Mouse (Mus musculus): ENCODE measurements at regions not wholly inside any gene's neighbourhood (a gene's known extent, or its start where the extent isn't known, plus 50 kb on each side); places are given as distances from the start of the nearest gene placed in this dataset.
"Not testable (repeated sequence)": the region's sequence is repeated elsewhere in the genome, so short reads cannot be mapped to it uniquely, and the experiment has no call there.

DNA sequence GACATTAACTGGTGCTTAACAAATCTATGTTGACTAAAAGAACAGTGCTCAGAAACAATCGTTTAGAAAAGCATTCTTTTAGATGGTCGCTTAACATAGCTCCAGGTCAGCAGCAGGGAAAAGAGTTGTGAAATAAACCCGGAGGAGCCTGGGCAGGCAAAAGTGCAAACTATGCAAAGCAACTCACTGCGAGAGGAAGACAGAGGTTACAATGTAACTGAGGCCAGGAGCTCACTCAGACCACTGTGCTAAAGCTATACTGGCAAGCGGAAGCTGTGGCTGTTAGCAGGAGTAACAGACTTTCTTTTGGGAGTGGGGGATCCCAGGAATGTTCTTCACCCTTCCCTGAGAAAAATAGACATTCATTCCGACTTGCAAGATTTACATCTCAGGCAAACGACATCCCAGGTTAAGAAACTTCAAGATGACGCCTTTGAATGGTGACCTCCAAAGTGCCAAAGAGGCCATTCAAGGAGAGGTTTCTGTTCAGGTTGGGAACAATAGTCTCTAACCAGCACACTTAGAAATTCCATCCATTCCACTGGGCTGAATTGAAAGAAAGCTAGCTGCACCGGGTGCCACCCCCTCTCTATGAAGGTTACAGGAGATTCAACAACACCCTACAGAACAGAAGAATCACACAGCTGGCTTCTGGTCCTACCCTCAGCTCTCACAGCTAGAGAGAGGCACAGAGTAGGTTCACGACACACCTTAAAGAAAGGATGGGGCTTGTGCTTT is 94.7 kb upstream of the Adgrl2 start:
- Histone ChIP-seq H3K4me3 (no peak overlapping the region), H3K27ac (no peak overlapping the region)

DNA sequence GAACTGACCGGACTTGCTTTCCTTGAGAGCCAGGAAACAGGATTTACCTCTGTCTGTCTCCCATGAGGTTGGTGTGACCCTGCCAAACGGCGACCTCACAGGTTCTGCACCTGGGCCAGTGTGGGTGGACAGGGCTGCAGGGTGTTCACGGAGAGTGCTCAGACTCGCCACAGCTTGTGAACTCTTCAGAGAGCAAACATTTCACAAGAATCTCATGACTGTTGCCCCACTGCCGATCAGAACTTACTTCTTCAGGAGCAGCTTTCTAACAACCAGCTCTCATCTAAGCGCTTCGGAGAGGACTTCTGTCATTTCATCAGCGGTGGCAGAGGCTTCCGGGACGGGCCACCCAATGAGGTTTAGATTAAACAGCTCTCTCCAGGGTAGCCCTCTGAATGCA is 93.0 kb upstream of the Adgrl2 start:
- Histone ChIP-seq H3K4me1 (peaks cover 5% of the 10 kb centered on the region), H3K9me3 (replicated peaks) (no peaks in the 10 kb centered on the region), H3K4me3 (no peak overlapping the region), H3K36me3 (no peaks in the 10 kb centered on the region), H3K27me3 (peaks cover 13% of the 10 kb centered on the region; the same call in 1 of the 2 replicates), H3K9ac (no peak overlapping the region; the same call in 1 of the 2 replicates), H3K27ac (no peak overlapping the region), H3K4me2 (replicated peaks) (no peak overlapping the region)
- WGBS: 63% methylated on average over 11 of the region's 11 CpGs
- ATAC-seq (ENCODE audit: low FRiP score): no peak

More for the DNA sequence above, 94.7 kb upstream of the Adgrl2 start:
- WGBS: 42% methylated on average over 10 of the region's 10 CpGs
- H3K4me2 ChIP-seq (replicated peaks): no peak overlapping the region
- no peaks in the 10 kb centered on the region for H3K36me3 ChIP-seq
- ATAC-seq (ENCODE audit: low FRiP score): no peak
- H3K9ac ChIP-seq: no peak overlapping the region
- H3K9me3 ChIP-seq (replicated peaks): no peaks in the 10 kb centered on the region
- peaks cover 13% of the 10 kb centered on the region; the same call in 1 of the 2 replicates for H3K27me3 ChIP-seq
- peaks cover 14% of the 10 kb centered on the region for H3K4me1 ChIP-seq

- Histone ChIP-seq H3K4me1 (peaks cover 8% of the 10 kb centered on the region), H3K4me3 (no peak overlapping the region), H3K9me3 (replicated peaks) (no peaks in the 10 kb centered on the region), H3K4me2 (replicated peaks) (no peak overlapping the region), H3K36me3 (no peaks in the 10 kb centered on the region), H3K27me3 (peaks cover 4% of the 10 kb centered on the region; the same call in 1 of the 2 replicates), H3K9ac (no peak overlapping the region), H3K27ac (no peak overlapping the region)
- ATAC-seq (ENCODE audit: low FRiP score): no peak
- 60% methylated on average over 4 of the region's 4 CpGs for WGBS
These were observed 88.5 kb upstream of the Adgrl2 start for GRCm38 (mm10) chr3:149078881-149079280.

GRCm38 (mm10) chr3:149076928-149077551 is 86.7 kb upstream of the Adgrl2 start:
- Histone ChIP-seq H3K36me3 (no peaks in the 10 kb centered on the region), H3K27me3 (no peaks in the 10 kb centered on the region; the same call in 1 of the 2 replicates), H3K27ac (no peak overlapping the region), H3K9ac (no peak overlapping the region), H3K4me2 (replicated peaks) (no peak overlapping the region), H3K4me1 (peaks cover 8% of the 10 kb centered on the region), H3K4me3 (no peak overlapping the region), H3K9me3 (replicated peaks) (no peaks in the 10 kb centered on the region)
- 78% methylated on average over 21 of the region's 21 CpGs for WGBS
- no peak for ATAC-seq (ENCODE audit: low FRiP score)

- ATAC-seq (ENCODE audit: low FRiP score): peak; percentile 84
- no peak overlapping the region for H3K4me2 ChIP-seq (replicated peaks)
- H3K4me1 ChIP-seq: peaks cover 8% of the 10 kb centered on the region
- H3K9ac ChIP-seq: no peak overlapping the region
- no peaks in the 10 kb centered on the region; the same call in 1 of the 2 replicates for H3K27me3 ChIP-seq
- WGBS: 62% methylated on average over 5 of the region's 5 CpGs
- H3K4me3 ChIP-seq: no peak overlapping the region
- H3K36me3 ChIP-seq: no peaks in the 10 kb centered on the region
- H3K27ac ChIP-seq: no peak overlapping the region
- H3K9me3 ChIP-seq (replicated peaks): no peaks in the 10 kb centered on the region
These were observed 85.1 kb upstream of the Adgrl2 start for GRCm38 (mm10) chr3:149075488-149075851.

GRCm38 (mm10) chr3:149074658-149075487 is 84.5 kb upstream of the Adgrl2 start:
- Histone ChIP-seq H3K27ac (no peak overlapping the region), H3K9me3 (replicated peaks) (no peaks in the 10 kb centered on the region), H3K4me1 (peaks cover 8% of the 10 kb centered on the region), H3K4me2 (replicated peaks) (no peak overlapping the region; the same call in 1 of the 2 replicates), H3K4me3 (no peak overlapping the region), H3K9ac (no peak overlapping the region), H3K36me3 (no peaks in the 10 kb centered on the region), H3K27me3 (no peaks in the 10 kb centered on the region; the same call in 1 of the 2 replicates)
- ATAC-seq (ENCODE audit: low FRiP score): peak; percentile 74
- WGBS: 67% methylated on average over 27 of the region's 27 CpGs

DNA sequence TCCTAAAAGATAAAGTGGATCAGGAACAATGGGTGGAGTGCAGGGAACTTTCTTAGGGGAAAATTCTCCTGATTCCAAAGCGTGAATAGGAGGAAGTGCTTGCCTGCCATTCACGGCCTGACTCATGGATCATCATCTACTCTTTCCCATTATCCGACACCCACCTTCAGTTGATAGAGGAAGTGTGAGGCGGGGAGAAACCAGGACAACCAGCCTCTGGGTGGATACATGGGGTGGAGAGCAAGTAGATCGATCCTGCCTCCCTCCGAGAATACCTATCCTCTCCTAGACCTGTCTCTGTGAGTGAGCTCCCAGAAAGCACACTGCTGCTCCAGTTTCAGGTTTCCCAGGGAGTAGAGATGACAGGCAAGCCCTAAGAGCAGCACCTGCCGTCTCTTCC is 79.8 kb upstream of the Adgrl2 start:
- ATAC-seq (ENCODE audit: low FRiP score): no peak
- H3K4me3 ChIP-seq: no peak overlapping the region
- no peak overlapping the region for H3K27ac ChIP-seq
- H3K36me3 ChIP-seq: no peaks in the 10 kb centered on the region
- no peaks in the 10 kb centered on the region for H3K27me3 ChIP-seq
- no peak overlapping the region for H3K9ac ChIP-seq
- WGBS: 59% methylated on average over 7 of the region's 7 CpGs
- no peak overlapping the region for H3K4me2 ChIP-seq (replicated peaks)
- H3K9me3 ChIP-seq (replicated peaks): no peaks in the 10 kb centered on the region
- peaks cover 11% of the 10 kb centered on the region for H3K4me1 ChIP-seq

- H3K4me3 ChIP-seq: no peak overlapping the region
- H3K36me3 ChIP-seq: no peaks in the 10 kb centered on the region
- H3K27ac ChIP-seq: 0 out of 2 replicates have a peak overlapping the region, but pooled peaks have one; percentile 23
- peaks cover 4% of the 10 kb centered on the region; the same call in 1 of the 2 replicates for H3K4me1 ChIP-seq
- no peaks in the 10 kb centered on the region for H3K9me3 ChIP-seq (replicated peaks)
- H3K9ac ChIP-seq: no peak overlapping the region
- no peaks in the 10 kb centered on the region for H3K27me3 ChIP-seq
- H3K4me2 ChIP-seq (replicated peaks): no peak overlapping the region
- ATAC-seq (ENCODE audit: low FRiP score): no peak
- 78% methylated on average over 9 of the region's 9 CpGs for WGBS
These were observed 79.1 kb upstream of the Adgrl2 start for GRCm38 (mm10) chr3:149069436-149069835.

- Histone ChIP-seq H3K9me3 (replicated peaks) (no peaks in the 10 kb centered on the region), H3K27me3 (no peaks in the 10 kb centered on the region), H3K4me2 (replicated peaks) (no peak overlapping the region; the same call in 1 of the 2 replicates), H3K9ac (no peak overlapping the region), H3K36me3 (no peaks in the 10 kb centered on the region), H3K27ac (no peak overlapping the region), H3K4me3 (no peak overlapping the region), H3K4me1 (peaks cover 3% of the 10 kb centered on the region; the same call in 1 of the 2 replicates)
- no peak for ATAC-seq (ENCODE audit: low FRiP score)
- WGBS: 65% methylated on average over 7 of the region's 7 CpGs
These were observed 78.5 kb upstream of the Adgrl2 start for GRCm38 (mm10) chr3:149068821-149069220.

DNA sequence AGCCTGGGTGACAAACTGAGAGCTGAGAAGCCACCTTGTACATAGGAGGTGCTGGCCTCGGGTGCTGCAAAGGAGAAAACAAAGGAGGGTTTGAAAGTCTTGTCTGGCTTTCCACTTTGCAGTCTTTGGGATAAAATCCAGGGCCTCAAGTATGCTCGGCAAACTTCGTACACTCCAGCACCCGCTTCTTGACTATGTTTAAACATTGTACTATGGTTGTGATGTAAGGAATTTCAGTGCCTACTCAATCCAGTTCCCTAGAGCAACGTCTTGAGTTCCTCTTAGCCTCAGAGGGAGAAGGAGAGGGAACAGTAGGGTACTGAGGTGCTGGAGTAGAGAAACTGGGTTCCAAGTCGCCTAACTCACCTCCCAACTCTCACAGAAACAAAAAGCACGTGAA is 77.4 kb upstream of the Adgrl2 start:
- Histone ChIP-seq H3K27ac (no peak overlapping the region), H3K27me3 (no peaks in the 10 kb centered on the region), H3K4me3 (no peak overlapping the region), H3K36me3 (no peaks in the 10 kb centered on the region), H3K9ac (no peak overlapping the region), H3K4me1 (peaks cover 3% of the 10 kb centered on the region; the same call in 1 of the 2 replicates), H3K4me2 (replicated peaks) (no peak overlapping the region), H3K9me3 (replicated peaks) (no peaks in the 10 kb centered on the region)
- no peak for ATAC-seq (ENCODE audit: low FRiP score)
- 83% methylated on average over 7 of the region's 7 CpGs for WGBS

GRCm38 (mm10) chr3:149055077-149055476 is 64.7 kb upstream of the Adgrl2 start:
- Histone ChIP-seq H3K4me1 (no peaks in the 10 kb centered on the region), H3K9ac (no peak overlapping the region), H3K27me3 (no peaks in the 10 kb centered on the region), H3K4me2 (replicated peaks) (no peak overlapping the region), H3K4me3 (no peak overlapping the region), H3K27ac (no peak overlapping the region), H3K9me3 (replicated peaks) (no peaks in the 10 kb centered on the region), H3K36me3 (no peaks in the 10 kb centered on the region)
- ATAC-seq (ENCODE audit: low FRiP score): no peak
- 74% methylated on average over 12 of the region's 12 CpGs for WGBS

DNA sequence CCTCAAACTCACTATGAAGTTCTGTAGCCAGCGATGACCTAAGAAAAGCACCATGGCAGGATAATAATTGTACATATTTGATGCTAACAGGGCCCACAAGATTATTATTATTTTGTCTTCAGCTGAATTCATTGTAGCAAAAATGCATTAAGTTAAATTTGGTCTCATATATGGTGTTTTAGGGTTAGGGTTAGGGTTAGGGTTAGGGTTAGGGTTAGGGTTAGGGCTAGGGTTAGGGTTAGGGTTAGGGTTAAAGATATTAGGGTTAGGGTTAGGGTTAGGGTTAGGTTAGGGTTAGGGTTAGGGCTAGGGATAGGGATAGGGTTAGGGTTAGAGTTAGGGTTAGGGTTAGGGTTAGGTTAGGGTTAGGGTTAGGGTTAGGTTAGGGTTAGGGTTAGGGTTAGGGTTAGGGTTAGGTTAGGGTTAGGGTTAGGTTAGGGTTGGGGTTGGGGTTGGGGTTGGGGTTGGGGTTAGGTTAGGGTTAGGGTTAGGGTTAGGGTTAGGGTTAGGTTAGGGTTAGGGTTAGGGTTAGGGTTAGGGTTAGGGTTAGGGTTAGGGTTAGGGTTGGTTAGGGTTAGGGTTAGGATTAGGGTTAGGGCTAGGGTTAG is 62.0 kb upstream of the Adgrl2 start:
- not testable (repeated sequence) for H3K9me3 ChIP-seq (replicated peaks); H3K27me3 ChIP-seq; H3K9ac ChIP-seq; H3K27ac ChIP-seq; H3K4me3 ChIP-seq; H3K4me2 ChIP-seq (replicated peaks); H3K4me1 ChIP-seq; ATAC-seq (ENCODE audit: low FRiP score); H3K36me3 ChIP-seq
- 94% methylated on average over 1 of the region's 1 CpGs for WGBS
